Mouse (Mus musculus) liver, postnatal 0 days (tissue): ENCODE measurements around the gene Chpf2.

ENCODE experiments used
- CTCF ChIP-seq: sonication (generic); IDR thresholded peaks from 2 replicates; pipeline ENCODE4 v1.5.1; 2016; ENCODE audit warnings: antibody characterized with exemption, low read depth
- EP300 ChIP-seq: IDR thresholded peaks from 2 replicates; pipeline ENCODE4 v1.6.1; 2016; ENCODE audit warnings: antibody characterized with exemption, low read depth, mild to moderate bottlenecking

- TF ChIP-seq CTCF: peak; percentile 77
- no peak for TF ChIP-seq EP300
Observed at GRCm38 (mm10) chr5:24597221-24597728, 10.7 kb downstream of the Chpf2 start.
